Mouse (Mus musculus): ENCODE results near the gene Endod1.
A peak's percentile ranks its signal among the peaks of the same experiment; 100 is the strongest.
"Not testable (repeated sequence)": the region's sequence is repeated elsewhere in the genome, so short reads cannot be mapped to it uniquely, and the experiment has no call there.

Gene Endod1

GRCm38 (mm10) chr9:14380386-14381285 lies 671 bp downstream of the Endod1 start:
- DNase-seq (ENCODE audit: low spot score in 2 of 2) = peak; percentile 56 to 81

- DNase-seq (ENCODE audit: low spot score in 2 of 2) = no peak
Observed at GRCm38 (mm10) chr9:14379769-14380385, 1.4 kb downstream of the Endod1 start.

GRCm38 (mm10) chr9:14378151-14378550 lies 3.2 kb downstream of the Endod1 start:
- DNase-seq (ENCODE audit: low spot score in 2 of 2) = no peak

GRCm38 (mm10) chr9:14376149-14376548 lies 5.2 kb downstream of the Endod1 start:
- DNase-seq (ENCODE audit: low spot score in 2 of 2) = peak in 1 of 2 experiments; percentile 46

- DNase-seq (ENCODE audit: low spot score in 2 of 2) = no peak
Observed at GRCm38 (mm10) chr9:14372440-14372839, 8.9 kb downstream of the Endod1 start.

- DNase-seq (ENCODE audit: low spot score in 2 of 2) = no peak
Observed at GRCm38 (mm10) chr9:14369271-14369670, 12.0 kb downstream of the Endod1 start.

GRCm38 (mm10) chr9:14367850-14368249 lies 13.5 kb downstream of the Endod1 start:
- no peak for DNase-seq (ENCODE audit: low spot score in 2 of 2)

- no peak for DNase-seq (ENCODE audit: low spot score in 2 of 2)
Observed at GRCm38 (mm10) chr9:14365481-14366125, 15.7 kb downstream of the Endod1 start.

GRCm38 (mm10) chr9:14364719-14365118 lies 16.6 kb downstream of the Endod1 start:
- DNase-seq (ENCODE audit: low spot score in 2 of 2) = no peak

GRCm38 (mm10) chr9:14363540-14363939 lies 17.8 kb downstream of the Endod1 start:
- no peak for DNase-seq (ENCODE audit: low spot score in 2 of 2)

- DNase-seq (ENCODE audit: low spot score in 2 of 2) = no peak
Observed at GRCm38 (mm10) chr9:14362068-14362768, 19.1 kb downstream of the Endod1 start.

- DNase-seq (ENCODE audit: low spot score in 2 of 2) = no peak
Observed at GRCm38 (mm10) chr9:14357033-14357432, 24.3 kb downstream of the Endod1 start.

GRCm38 (mm10) chr9:14354852-14355251 lies 26.5 kb downstream of the Endod1 start:
- no peak for DNase-seq (ENCODE audit: low spot score in 2 of 2)

GRCm38 (mm10) chr9:14352337-14352736 lies 29.0 kb downstream of the Endod1 start:
- DNase-seq (ENCODE audit: low spot score in 2 of 2) = no peak

- DNase-seq (ENCODE audit: low spot score in 2 of 2) = no peak
Observed at GRCm38 (mm10) chr9:14350787-14351186, 30.5 kb downstream of the Endod1 start.

GRCm38 (mm10) chr9:14349380-14349779 lies 31.9 kb downstream of the Endod1 start:
- DNase-seq (ENCODE audit: low spot score in 2 of 2) = no peak

GRCm38 (mm10) chr9:14348416-14348815 lies 32.9 kb downstream of the Endod1 start:
- no peak for DNase-seq (ENCODE audit: low spot score in 2 of 2)

GRCm38 (mm10) chr9:14345866-14346265 lies 35.4 kb downstream of the Endod1 start:
- not testable (repeated sequence) for DNase-seq (ENCODE audit: low spot score in 2 of 2)

- DNase-seq (ENCODE audit: low spot score in 2 of 2) = peak in 1 of 2 experiments; percentile 81
Observed at GRCm38 (mm10) chr9:14342041-14342668, 39.2 kb downstream of the Endod1 start.

GRCm38 (mm10) chr9:14338701-14339100 lies 42.6 kb downstream of the Endod1 start:
- no peak for DNase-seq (ENCODE audit: low spot score in 2 of 2)

- peak in 1 of 2 experiments; percentile 29 for DNase-seq (ENCODE audit: low spot score in 2 of 2)
Observed at GRCm38 (mm10) chr9:14336901-14337300, 44.4 kb downstream of the Endod1 start.

All from left cerebral cortex, adult 9 months (tissue).